Mouse (Mus musculus) C3H10T1/2 (cell line): ENCODE measurements around the gene Il1f5. TPM values are rescaled to one million over a fixed set of nuclear protein-coding genes. Genes with fewer than 3 reads are reported as not detected.

Experiments used
- polyA plus RNA-seq, 2 experiments: library from polyadenylated mRNA; unstranded; fragments of >200 nt; fragmentation: generic; extraction: Trizol; gene quantifications; one replicate each; pipeline ENCODE4 v1.2.1; 2012; ENCODE audit warnings: missing spikeins in 2 of 2

Gene Il1f5
- not detected for polyA plus RNA-seq

GRCm38 (mm10) chr2:24276654-24277053 is at the start of gene Il1f5:
Gene Il1f5, plus strand, starts transcription at chr2:24276954.

GRCm38 (mm10) chr2:24290896-24291295 is 14.1 kb downstream of the Il1f5 start, which contains the start of gene Il1f10:
Gene Il1f10, plus strand, starts transcription at chr2:24291196.

Other genes starting within 250 kb of the Il1f5 start
- not detected for gene Hnmt, start 227.6 kb upstream of the Il1f5 start, polyA plus RNA-seq
- gene Tbpl2, start 180.4 kb upstream of the Il1f5 start, polyA plus RNA-seq, result not detected
- not detected for gene Il1f8, start 123.8 kb upstream of the Il1f5 start, polyA plus RNA-seq
- not detected for gene Il1f9, start 90.5 kb upstream of the Il1f5 start, polyA plus RNA-seq
- gene Il1f6, start 61.5 kb upstream of the Il1f5 start, polyA plus RNA-seq, result not detected
- gene Il1f10, start 14.2 kb downstream of the Il1f5 start, polyA plus RNA-seq, result not detected
- 10 to 100 TPM in 1 of 2 experiments, under 1 TPM in 1; 0.04 to 12.5 TPM for gene Il1rn, start 59.9 kb downstream of the Il1f5 start, polyA plus RNA-seq
- 1 to 10 TPM in 1 of 2 experiments, not detected in 1; 1.7 TPM for gene Psd4, start 90.6 kb downstream of the Il1f5 start, polyA plus RNA-seq
- gene Pax8, start 198.6 kb downstream of the Il1f5 start, polyA plus RNA-seq, result under 1 TPM; 0.02 to 0.18 TPM